Mouse (Mus musculus) kidney, adult 2 months (tissue): Measurements from ENCODE around the gene 4930518I15Rik.

Experiments used
- CTCF ChIP-seq: fragments of 200-500 bp; conservative IDR thresholded peaks from 2 replicates; pipeline ENCODE4 v1.5.1; 2011; ENCODE audit warnings: low read depth, mild to moderate bottlenecking, control low read depth, low read length, moderate library complexity, mixed read lengths; ENCODE audit not compliant: insufficient read depth, insufficient read length
- POLR2A ChIP-seq: fragments of 200-500 bp; IDR thresholded peaks from one replicate; pipeline ENCODE4 v1.6.1; 2011; ENCODE audit warnings: low read depth, low read length, control low read depth

DNA sequence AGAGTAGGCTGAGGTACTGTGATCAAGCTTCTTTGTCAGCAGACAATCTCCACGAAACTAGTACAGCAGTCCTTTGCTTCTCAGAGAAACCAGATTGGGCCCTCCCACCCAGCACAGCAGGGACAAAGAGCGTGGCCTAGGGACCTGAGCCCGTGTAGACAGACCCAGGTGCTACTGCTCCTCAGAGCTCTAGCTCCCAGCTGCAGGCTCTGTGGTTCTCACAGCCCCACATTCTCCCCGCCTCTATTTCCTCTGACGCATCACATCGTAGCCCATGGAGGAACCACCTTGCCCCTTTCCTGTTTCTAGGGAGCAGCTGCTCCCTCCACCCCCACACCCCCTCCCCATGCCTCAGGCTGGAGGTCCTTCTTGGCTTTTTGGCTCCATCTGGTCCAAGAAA lies 29.3 kb upstream of the 4930518I15Rik start, which contains the start of gene Sla2:
- TF ChIP-seq POLR2A (no peak), CTCF (no peak)
